Mouse (Mus musculus) cerebellum, postnatal 36 days (tissue): ENCODE results near the gene Mul1.
A peak's percentile ranks its signal among the peaks of the same experiment; 100 is the strongest.
"Not testable (repeated sequence)": the region's sequence is repeated elsewhere in the genome, so short reads cannot be mapped to it uniquely, and the experiment has no call there.

Source experiments
- DNase-seq, 2 experiments: peaks; one replicate each; pipeline ENCODE4 v3.0.0; 2021 to 2022; ENCODE audit warnings: mixed read lengths in 2 of 2

Mul1 gene

GRCm38 (mm10) chr4:138434347-138435316 is at the start of gene Mul1:
TSS of gene Mul1 (plus strand) at chr4:138434671.
- DNase-seq = peak; percentile 96

GRCm38 (mm10) chr4:138393703-138394102 is 40.8 kb upstream of the Mul1 start:
- DNase-seq = no peak

GRCm38 (mm10) chr4:138395087-138395970 is 39.1 kb upstream of the Mul1 start:
- peak; percentile 7 to 16 for DNase-seq

- peak; percentile 10 to 39 for DNase-seq
Observed at GRCm38 (mm10) chr4:138395971-138396645, 38.4 kb upstream of the Mul1 start, which contains the start of gene Fam43b. TSS of gene Fam43b (minus strand) at chr4:138396528.

GRCm38 (mm10) chr4:138396711-138397110 is 37.8 kb upstream of the Mul1 start:
- no peak for DNase-seq

- peak; percentile 27 to 30 for DNase-seq
Observed at GRCm38 (mm10) chr4:138404806-138405205, 29.7 kb upstream of the Mul1 start.

GRCm38 (mm10) chr4:138407479-138408194 is 26.8 kb upstream of the Mul1 start:
- DNase-seq = no peak

GRCm38 (mm10) chr4:138411011-138411410 is 23.5 kb upstream of the Mul1 start:
- no peak for DNase-seq

GRCm38 (mm10) chr4:138411504-138412121 is 22.9 kb upstream of the Mul1 start:
- no peak for DNase-seq

GRCm38 (mm10) chr4:138414725-138415124 is 19.7 kb upstream of the Mul1 start:
- no peak for DNase-seq

- DNase-seq = no peak
Observed at GRCm38 (mm10) chr4:138415991-138416390, 18.5 kb upstream of the Mul1 start.

- no peak for DNase-seq
Observed at GRCm38 (mm10) chr4:138416414-138416813, 18.1 kb upstream of the Mul1 start.

GRCm38 (mm10) chr4:138417882-138418281 is 16.6 kb upstream of the Mul1 start:
- DNase-seq = no peak

- no peak for DNase-seq
Observed at GRCm38 (mm10) chr4:138418340-138418957, 16.0 kb upstream of the Mul1 start.

GRCm38 (mm10) chr4:138425028-138425427 is 9.4 kb upstream of the Mul1 start:
- DNase-seq = no peak

GRCm38 (mm10) chr4:138425604-138426003 is 8.9 kb upstream of the Mul1 start:
- not testable (repeated sequence) for DNase-seq

GRCm38 (mm10) chr4:138426778-138427705 is 7.4 kb upstream of the Mul1 start:
- DNase-seq = peak; percentile 90 to 91

GRCm38 (mm10) chr4:138429778-138430177 is 4.7 kb upstream of the Mul1 start:
- no peak for DNase-seq

GRCm38 (mm10) chr4:138431340-138431739 is 3.1 kb upstream of the Mul1 start:
- no peak for DNase-seq

- DNase-seq = no peak
Observed at GRCm38 (mm10) chr4:138440062-138440461, 5.6 kb downstream of the Mul1 start.
